Mouse (Mus musculus) ES-CJ7 (cell line): ENCODE data around the gene Ank3.
"Not testable (repeated sequence)": the region's sequence is repeated elsewhere in the genome, so short reads cannot be mapped to it uniquely, and the experiment has no call there.

ENCODE experiments used
- DNase-seq: peaks from one replicate; pipeline ENCODE4 v3.0.0; 2011; ENCODE audit warnings: low read depth, low spot score

Gene Ank3

DNA sequence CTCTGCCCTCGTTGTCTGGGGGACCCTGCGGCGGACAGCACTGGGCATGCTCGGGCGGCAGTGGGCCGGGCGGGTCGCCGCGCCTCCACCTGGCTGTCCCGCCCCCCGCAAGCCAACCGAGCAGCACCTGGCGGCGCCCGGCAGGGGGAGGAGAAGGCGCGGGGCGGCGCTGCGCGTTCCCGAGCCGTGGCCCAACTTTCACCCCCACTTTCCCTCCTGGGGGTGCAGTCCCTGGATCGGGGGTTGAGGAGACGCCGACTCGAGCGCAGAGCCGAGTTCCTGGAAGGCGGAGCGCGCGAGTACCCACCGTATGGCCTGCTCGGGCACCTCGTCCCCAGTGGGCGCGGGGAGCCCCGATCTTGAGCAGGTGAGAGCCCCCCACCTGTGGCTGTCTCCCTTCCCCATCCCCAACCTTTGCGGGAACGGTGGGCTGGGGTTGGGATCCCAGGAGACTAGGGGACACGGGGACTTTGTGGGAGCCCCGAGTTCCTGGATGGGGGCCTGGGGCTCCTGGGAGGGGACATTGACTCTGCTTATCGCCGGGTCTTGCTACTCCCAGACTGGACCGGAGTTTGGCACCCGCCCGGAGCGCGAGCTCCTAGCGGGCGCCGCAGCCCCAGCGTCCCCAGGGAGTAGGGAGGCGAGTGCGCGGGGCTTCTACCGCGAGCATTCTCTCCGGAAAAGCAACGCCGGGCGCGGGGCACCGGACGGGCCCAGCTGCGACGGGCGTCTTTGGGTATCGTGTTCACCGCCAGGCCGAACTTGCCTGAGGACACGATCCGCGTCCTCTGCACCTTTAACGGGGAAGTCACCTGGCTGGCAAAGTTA, at the start of gene Ank3:
TSS of gene Ank3 (plus strand) at position 11 of the 828 bp plus-strand sequence.
- DNase-seq = peak; percentile 20

- DNase-seq = no peak
These were observed 47.3 kb upstream of the Ank3 start for GRCm38 (mm10) chr10:69351071-69351841.

- no peak for DNase-seq
These were observed 46.7 kb upstream of the Ank3 start for GRCm38 (mm10) chr10:69351842-69352211.

DNA sequence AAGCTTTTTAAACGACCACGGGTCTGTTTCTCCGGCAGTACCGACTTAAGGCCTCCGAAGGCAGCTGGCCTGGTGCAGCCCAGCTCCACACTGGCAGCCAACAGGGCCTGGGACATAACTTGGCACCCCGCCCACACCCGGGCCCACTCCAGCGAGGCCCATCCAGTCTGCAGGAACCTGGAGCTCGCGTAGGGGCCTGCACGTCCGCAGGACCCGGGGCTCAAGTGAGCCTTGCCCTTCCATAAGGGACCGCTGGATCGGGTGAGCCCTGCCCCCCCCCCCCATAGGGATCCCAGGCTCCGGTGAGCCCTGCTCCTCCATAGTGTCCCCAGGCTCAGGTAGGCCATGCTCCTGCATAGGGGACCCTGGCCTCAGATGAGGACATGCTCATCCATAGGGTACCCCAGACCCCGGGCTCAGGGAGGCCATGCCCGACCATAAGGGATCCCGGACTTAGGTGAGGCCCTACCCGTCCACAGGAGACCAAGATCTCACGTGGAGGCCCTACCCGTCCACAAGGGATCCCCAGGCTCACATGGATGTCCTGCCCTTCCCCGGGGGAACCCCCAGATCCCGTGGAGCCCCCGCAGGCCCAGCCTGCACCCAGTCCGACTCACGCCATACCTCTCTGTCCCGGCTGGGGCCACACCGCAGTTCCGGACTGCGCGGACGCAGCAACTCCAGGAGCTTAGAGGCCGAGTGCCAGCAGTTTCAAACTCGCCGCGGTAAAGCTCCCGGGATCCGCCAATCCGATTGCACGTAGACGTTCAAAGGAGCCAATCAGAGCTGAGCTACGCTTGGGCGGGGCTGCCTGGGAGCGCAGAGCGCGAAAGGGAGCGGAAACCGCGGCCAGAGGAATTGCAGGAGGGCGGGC, 46.1 kb upstream of the Ank3 start, which contains the start of gene Cdk1:
TSS of gene Cdk1 (minus strand) at position 727 of the 874 bp plus-strand sequence.
- DNase-seq = peak; percentile 98

GRCm38 (mm10) chr10:69353086-69353479, 45.5 kb upstream of the Ank3 start:
- DNase-seq = not testable (repeated sequence)

- DNase-seq = peak; percentile 94
These were observed 38.9 kb upstream of the Ank3 start for GRCm38 (mm10) chr10:69359666-69360065.

GRCm38 (mm10) chr10:69366208-69366607, 32.4 kb upstream of the Ank3 start:
- no peak for DNase-seq

DNA sequence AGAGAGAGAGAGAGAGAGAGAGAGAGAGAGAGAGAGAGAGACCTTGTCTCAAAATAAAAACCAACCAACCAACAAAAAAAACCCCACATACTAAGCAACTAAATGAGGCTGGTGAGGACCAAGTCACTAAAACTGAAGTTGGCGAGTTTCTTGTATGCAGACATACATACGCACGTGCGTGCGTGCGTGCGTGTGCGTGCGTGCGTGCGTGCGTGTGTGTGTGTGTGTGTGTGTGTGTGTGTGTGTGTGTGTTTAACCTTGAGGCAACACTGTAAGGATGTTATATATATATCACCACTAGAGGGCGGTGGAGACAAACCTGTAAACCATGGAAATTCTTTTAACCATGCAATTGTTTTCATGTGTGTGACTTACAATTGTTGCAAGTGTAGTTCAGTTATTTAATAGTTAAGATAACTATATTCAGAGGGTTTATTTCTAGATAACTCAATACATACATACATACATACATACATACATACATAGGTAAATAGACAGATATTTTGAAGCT, 31.6 kb upstream of the Ank3 start:
- peak; percentile 75 for DNase-seq

- DNase-seq = no peak
These were observed 29.3 kb upstream of the Ank3 start for GRCm38 (mm10) chr10:69369321-69369720.

DNA sequence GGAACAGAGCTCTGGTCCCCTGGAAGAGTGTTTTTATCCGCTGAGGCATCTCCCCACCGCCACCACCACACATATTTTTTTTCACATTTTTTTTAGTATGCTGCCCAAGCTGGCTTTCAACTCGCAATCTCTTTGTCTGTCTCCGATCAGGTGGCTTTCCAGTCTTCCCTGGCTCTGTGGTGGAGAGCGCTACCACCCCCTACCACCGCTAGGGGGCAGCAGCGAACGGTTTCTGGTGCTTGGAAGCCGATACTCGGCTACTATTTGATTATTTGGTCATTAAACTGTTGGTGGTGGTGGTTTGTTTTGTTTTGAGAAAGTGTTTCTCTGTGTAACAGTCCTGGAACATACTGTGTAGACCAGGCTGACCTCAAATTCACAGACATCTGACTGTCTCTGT, 27.1 kb upstream of the Ank3 start:
- peak; percentile 72 for DNase-seq

DNA sequence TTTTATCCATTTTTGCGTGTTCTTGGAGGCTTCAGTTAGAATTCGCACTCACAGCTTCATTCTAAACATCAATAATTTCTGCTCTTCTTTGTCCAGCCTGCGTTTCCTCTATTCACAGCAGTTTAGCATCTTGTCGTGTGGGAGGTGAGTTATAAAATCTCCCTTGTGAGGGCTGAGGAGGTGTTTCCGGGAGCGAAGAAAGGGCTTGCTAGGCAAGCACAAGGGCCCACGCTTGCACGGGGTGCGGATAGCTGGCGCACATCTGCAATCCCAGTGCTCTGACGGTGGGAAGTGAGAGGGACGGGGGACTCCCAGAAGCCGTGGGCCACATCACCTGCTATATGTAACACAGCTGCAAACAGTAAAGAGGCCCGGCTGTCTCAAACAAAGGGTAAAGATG, 26.5 kb upstream of the Ank3 start:
- DNase-seq = no peak

DNA sequence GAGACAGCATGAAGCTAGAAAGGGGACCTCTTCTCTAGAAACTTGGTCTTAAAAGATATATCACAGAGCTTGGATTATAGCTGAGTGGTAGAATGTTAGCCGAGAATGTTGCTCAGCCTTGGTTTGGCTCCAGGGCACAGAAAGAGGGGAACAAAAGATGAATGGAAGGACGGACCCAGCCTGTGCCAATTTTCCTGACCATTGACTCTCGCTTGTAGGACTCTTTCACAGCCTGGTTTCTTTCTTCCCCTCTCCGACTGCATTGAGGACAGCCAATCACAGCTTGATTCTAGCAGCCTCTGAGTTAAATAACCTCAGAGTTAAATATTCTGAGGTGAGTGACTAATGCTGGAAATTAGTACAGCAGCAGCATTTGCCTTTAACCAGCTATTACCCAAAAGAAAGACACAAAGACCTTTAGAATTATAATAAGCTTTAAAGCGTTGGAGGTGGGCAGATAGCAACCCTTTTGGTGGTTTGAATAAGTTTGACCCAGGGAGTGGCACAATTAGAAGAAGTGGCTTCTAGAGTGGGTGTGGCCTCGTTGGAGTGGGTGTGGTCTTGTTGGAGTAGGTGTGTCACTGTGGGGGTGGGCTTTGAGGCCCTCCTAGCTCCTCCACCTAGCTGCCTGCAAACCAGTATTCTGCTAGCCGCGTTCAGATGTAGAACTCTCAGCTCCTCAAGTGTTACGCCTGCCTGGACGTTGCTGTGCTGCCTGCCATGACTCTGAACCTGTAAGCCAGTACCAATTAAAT, 24.6 kb upstream of the Ank3 start:
- peak; percentile 75 for DNase-seq

- DNase-seq = peak; percentile 57
These were observed 23.4 kb upstream of the Ank3 start for GRCm38 (mm10) chr10:69375154-69375553.

DNA sequence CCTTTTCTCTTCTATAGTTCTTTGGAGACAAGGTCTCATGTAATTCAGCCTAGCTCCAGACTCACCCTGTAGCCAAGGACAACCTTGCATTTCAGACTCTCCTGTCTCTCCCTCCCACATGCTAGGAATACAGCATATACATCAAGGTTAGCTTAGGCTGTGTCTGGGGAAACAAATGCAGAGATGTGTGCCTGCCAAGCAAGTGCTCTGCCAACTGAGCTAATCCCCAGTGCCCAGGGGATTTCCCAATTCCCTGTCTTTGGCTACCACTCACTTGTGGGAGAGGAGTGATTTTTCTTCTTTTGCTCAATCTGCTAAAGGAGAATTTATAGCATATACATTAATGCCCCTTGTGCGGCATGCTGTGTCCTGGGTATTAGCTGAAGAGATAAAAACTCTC, 15.4 kb upstream of the Ank3 start:
- no peak for DNase-seq

GRCm38 (mm10) chr10:69384640-69385039, 13.9 kb upstream of the Ank3 start:
- DNase-seq = no peak

DNA sequence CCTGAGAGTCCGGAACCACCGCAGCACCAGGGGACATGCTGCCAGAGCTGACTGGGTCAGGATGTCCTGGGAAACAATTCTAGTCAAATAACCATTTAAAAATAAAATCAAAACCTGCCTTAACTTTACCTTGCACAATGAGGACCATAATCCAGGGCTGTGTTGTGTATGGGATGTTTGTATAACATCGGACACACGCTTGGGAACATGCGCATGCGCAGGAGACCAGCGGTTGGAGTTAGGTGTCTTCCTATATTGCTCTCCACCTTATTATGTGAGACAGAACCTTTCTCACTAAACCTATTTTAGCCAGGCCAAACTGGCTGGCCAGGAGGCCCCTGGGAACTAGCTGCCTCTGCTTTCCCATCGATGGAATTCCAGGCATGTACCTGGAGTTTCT, 13.4 kb upstream of the Ank3 start:
- no peak for DNase-seq

DNA sequence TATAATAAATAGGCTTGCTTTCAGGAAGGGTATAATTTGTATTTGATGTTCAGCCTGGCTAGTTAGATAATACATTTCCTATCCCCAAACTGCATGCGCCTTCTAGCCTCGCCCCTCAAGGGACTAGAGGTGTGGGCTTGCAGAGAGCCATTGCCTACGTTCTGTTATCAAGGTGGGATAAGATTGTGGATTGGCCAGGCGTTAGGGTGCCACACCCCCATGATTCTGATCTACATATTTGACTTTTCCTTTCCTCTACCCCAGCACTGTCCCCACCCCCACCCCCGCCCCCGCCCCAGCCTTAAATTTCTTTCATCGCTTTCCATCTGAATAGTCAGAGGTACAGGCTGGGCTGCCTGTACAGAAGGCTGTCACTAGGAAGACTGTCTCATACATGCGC, 11.8 kb upstream of the Ank3 start:
- peak; percentile 53 for DNase-seq

DNA sequence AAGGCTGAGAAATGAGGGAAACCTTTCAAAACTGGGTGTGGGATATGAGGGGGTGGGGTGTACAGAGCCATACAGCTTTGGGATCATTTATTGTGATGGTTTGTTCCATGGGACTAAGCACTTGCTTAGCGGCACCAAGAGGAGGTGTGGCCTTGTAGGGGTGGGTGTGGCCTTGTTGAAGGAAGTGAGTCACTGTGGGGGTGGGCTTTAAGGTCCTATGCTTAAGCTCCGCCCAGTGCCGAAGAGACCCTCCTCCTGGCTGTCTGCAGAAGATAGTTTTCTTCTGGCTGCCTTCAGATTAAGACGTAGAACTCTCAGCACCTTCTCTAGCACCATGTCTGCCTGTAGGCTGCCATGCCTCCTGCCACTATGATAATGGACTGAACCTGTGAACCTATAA, 9.1 kb upstream of the Ank3 start:
- peak; percentile 73 for DNase-seq

GRCm38 (mm10) chr10:69398197-69398762, 293 bp upstream of the Ank3 start:
- DNase-seq = no peak

DNA sequence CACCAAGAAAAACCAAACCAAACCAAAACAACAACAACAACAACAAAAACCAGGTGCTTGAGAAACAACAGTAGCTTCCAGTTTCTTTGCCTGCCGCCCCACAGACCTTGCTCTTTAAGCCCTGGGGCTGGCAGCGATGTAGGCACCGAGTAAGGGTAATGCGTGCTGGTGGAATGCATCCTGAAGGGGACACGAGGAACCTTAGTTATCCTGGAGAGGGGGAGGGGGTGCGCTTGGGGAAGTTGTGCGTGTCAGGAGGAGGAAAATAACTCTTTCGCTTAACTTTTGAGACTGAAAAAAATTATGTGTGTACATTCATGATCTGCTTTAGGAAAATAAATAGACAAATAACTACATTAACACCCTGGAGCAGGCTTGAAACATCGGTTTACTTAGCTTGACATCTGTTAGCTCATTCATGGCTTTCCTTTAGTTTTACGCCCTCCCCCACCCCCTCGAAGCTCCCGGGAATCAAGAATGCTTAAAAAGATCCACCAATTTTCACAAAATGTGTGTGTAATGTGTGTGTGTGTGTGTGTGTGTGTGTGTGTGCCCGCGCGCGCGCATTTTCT, 1.3 kb downstream of the Ank3 start:
- DNase-seq = no peak
